Mouse (Mus musculus) hematopoietic multipotent progenitor cell, adult 10-12 weeks (in vitro differentiated cells): ENCODE results near the gene 9330159F19Rik. TPM values are rescaled to one million over a fixed set of nuclear protein-coding genes. Genes with fewer than 3 reads are reported as not detected.

ENCODE experiments used
- polyA plus RNA-seq: library from polyadenylated mRNA; stranded (reverse); fragments of >175 nt; gene quantifications from 2 replicates; pipeline ENCODE4 v1.2.3, GENCODE M21; 2012; ENCODE audit warnings: low replicate concordance

Gene 9330159F19Rik
- not detected in 2 replicates for polyA plus RNA-seq

GRCm38 (mm10) chr10:29211453-29211852 is at the start of gene 9330159F19Rik:
TSS of gene 9330159F19Rik (plus strand) at chr10:29211606.

GRCm38 (mm10) chr10:29198642-29199041 is 12.8 kb upstream of the 9330159F19Rik start, which contains the start of gene Gm49353:
TSS of gene Gm49353 (plus strand) at chr10:29198954.

Other genes with a start within 250 kb of the 9330159F19Rik start
- not detected in 2 replicates for gene 2310057J18Rik, start 225.3 kb upstream of the 9330159F19Rik start, polyA plus RNA-seq
- gene Soga3, start 67.8 kb upstream of the 9330159F19Rik start, polyA plus RNA-seq: not detected in 2 replicates
- gene Gm49353, start 12.7 kb upstream of the 9330159F19Rik start, polyA plus RNA-seq: not detected in 2 replicates
- gene Echdc1, start 101.6 kb downstream of the 9330159F19Rik start, polyA plus RNA-seq: 0.42 and 1.5 TPM in 2 replicates
- gene Rnf146, start 150.8 kb downstream of the 9330159F19Rik start, polyA plus RNA-seq: 5.9 and 8.8 TPM in 2 replicates